Mouse (Mus musculus) thymus, postnatal 4 days (tissue): ENCODE data around the gene Pacsin3.
A peak's percentile ranks its signal among the peaks of the same experiment; 100 is the strongest.
"Not testable (repeated sequence)": the region's sequence is repeated elsewhere in the genome, so short reads cannot be mapped to it uniquely, and the experiment has no call there.

ENCODE experiments used
- DNase-seq: peaks from one replicate; pipeline ENCODE4 v3.0.0; 2021

Pacsin3 gene

DNA sequence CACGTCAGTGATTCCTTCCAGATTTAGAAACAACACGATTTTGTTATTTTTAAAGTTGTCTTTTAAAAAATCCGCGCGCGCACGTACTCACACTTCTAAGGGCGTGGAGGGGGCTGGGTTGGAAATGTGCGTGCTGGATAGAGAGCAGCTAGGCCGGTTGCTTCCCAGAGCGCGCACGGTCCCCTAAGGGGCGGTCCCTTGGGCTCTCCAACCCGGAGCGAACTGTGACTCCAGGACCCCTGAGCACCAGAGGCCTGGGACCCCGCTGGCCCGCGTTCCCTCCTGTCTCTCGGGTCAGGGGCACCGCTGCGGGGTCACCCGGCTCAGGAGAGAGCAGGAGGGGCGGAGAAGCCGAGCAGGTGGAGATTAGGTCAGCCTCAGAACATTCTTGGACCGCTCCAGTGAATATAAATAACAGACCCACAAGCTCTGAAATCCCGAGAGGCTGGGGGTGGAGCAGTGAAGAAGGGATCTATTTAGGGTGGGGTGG lies at the start of gene Pacsin3:
TSS of gene Pacsin3 (plus strand) at position 294 of the 490 bp plus-strand sequence.
- peak; percentile 33 for DNase-seq

- DNase-seq, result no peak
These were observed 49.4 kb upstream of the Pacsin3 start for GRCm38 (mm10) chr2:91206254-91206775.

- no peak for DNase-seq
These were observed 42.4 kb upstream of the Pacsin3 start for GRCm38 (mm10) chr2:91213311-91213710.

GRCm38 (mm10) chr2:91217032-91217431 lies 38.7 kb upstream of the Pacsin3 start:
- DNase-seq, result peak; percentile 43

DNA sequence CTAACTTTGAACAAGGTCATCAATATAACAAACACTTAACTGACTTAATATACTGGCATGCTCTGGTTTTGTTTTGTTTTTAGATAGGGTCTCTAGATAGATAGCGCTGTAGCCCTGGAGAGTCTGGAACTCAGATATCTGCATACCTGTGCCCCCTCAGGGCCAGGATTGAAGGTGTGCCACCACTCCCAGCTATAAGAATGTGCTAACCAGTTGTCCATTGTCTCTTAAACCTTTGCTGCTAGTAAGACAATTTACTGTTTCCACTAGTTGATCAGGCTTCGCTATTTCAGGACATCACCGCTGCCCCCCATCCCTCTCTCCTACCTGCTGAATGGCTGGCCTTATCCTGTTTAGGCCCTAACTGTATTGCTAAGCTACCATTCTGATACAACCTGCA lies 35.3 kb upstream of the Pacsin3 start:
- no peak for DNase-seq

GRCm38 (mm10) chr2:91223614-91224013 lies 32.1 kb upstream of the Pacsin3 start:
- DNase-seq, result no peak

DNA sequence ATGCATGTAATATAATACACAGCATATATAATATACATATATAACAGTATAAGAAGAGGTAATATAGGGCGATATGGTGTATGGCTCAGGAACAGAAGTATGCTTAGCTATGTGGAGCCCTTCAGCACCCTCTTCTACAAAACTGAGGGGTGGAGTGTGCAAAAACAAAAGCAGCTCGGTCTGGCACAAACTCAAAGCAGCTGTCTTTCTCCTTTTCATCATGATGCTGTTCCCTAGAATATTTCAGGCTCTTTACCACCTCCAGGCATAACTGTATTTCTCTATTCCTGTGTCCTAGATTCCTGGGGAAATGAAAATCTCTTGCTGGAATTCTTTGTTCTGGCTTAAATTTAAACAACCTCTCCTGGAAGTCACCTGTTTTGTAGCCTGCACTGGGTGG lies 26.0 kb upstream of the Pacsin3 start:
- DNase-seq, result no peak

- DNase-seq, result peak; percentile 98
These were observed 18.9 kb upstream of the Pacsin3 start, which contains the start of gene Ddb2 for GRCm38 (mm10) chr2:91236601-91237510. Gene Ddb2 (minus strand): TSS chr2:91236982.

DNA sequence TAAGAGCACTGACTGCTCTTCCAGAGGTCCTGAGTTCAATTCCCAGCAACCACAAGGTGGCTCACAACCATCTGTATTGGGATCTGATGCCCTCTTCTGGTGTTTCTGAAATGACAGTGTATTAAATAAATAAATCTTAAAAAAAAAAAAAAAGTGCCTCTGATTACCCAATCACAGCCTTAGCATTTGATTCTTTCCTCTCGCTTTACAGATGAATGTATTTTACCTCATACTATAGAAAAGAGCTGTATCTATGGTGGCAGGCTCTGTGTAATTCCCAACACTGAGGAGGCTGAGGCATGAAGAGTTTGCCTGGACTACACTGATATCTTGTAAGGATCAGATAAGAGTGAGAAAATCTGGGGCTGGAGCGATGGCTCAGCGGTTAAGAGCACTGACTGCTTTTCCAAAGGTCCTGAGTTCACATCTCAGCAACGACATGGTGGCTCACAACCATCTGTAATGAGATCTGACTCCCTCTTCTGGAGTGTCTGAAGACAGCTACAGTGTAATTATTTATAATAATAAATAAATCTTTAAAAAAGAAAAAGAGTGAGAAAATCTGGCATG lies 18.2 kb upstream of the Pacsin3 start:
- not testable (repeated sequence) for DNase-seq

- no peak for DNase-seq
These were observed 13.2 kb upstream of the Pacsin3 start for GRCm38 (mm10) chr2:91242547-91242946.

- DNase-seq, result no peak
These were observed 12.3 kb upstream of the Pacsin3 start for GRCm38 (mm10) chr2:91243416-91243815.

GRCm38 (mm10) chr2:91244557-91245228 lies 11.1 kb upstream of the Pacsin3 start:
- DNase-seq, result no peak

DNA sequence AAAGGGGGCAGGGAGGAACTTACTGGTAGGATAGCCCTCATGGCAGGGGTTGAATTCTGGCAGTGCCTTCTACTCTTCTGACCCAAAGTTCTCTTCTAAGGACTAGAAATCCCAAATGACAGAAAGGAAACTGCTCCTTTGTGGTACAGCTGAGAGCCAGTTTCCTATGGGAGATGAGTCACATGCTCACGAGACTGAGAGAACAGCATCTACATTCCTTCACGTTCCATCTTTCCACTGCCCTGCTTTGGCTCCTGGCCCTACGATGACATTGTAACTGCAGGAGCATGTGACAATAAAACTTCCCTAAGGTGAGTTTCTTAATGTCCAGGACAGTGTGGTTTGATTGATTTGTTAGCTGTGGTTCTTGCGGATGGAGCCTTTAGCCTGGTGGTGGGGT lies 7.4 kb upstream of the Pacsin3 start:
- no peak for DNase-seq

DNA sequence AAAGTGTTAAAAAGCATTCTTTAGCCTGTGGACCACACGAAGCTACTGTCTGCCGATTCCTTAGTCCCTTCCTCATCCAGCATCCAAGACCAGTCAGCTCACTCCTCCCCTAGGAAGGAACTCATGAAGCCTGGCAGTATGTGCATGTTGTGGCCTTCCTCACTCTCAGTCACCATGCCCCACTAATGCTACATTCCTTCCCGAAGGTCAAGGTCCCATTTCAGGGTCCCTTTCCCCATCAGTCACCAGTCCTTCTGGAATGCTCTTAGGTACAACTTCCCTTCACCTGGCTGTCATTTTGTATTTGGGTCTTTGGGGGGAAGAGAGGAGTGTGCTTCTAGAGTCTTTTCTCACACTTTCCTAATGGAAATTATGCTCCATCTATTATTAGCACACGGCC lies 3.8 kb upstream of the Pacsin3 start:
- DNase-seq, result no peak

DNA sequence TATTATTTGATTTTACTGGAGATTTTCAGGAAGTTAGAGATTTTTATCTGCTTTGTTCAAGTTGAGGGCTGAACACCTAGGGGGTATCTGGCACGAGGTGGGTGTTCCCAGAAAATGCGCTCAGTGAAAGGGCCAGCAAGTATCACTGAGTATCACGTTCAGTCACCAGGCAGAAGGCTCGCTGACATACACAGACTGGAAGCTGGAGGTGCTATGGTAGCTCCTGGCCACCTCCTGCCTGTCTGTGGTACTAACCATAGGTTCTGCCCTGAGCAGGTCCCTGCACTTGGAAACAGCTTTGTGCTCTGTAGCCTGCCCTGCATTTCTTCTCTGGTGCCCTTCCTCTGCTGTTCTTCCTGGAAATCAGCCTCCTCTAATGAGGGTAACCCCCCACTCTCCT lies 3.2 kb upstream of the Pacsin3 start:
- DNase-seq, result no peak

DNA sequence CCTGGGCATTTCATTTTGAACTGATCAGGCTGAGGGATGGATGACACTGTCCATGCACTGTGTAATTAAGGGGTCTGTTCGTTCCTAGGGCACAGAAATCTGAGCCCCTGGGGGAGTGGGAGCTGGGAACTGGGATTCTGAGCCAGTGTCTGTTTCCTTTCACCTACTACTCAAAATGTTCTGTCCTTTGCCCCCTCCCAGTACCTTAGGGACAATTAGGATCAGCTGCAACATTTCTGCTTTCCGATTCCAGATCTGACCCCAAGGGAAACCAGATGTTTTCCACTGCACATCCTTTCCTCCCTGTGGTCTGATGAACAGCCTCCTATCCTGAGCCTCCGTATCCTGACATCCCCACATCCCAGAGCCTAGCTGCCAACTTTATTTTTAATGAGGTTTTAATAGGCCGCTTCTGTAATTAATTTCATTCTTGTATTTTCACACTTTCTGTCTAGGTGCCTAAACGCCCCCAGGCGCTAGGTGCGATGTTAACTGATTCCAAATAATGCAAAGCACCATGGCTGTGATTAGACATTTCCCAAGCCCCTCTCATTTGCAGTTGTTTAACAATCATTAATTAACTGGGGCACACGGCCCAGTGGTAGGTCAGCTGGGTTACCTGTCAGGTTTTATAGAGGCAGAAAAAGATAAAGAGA lies 901 bp upstream of the Pacsin3 start:
- DNase-seq, result no peak

DNA sequence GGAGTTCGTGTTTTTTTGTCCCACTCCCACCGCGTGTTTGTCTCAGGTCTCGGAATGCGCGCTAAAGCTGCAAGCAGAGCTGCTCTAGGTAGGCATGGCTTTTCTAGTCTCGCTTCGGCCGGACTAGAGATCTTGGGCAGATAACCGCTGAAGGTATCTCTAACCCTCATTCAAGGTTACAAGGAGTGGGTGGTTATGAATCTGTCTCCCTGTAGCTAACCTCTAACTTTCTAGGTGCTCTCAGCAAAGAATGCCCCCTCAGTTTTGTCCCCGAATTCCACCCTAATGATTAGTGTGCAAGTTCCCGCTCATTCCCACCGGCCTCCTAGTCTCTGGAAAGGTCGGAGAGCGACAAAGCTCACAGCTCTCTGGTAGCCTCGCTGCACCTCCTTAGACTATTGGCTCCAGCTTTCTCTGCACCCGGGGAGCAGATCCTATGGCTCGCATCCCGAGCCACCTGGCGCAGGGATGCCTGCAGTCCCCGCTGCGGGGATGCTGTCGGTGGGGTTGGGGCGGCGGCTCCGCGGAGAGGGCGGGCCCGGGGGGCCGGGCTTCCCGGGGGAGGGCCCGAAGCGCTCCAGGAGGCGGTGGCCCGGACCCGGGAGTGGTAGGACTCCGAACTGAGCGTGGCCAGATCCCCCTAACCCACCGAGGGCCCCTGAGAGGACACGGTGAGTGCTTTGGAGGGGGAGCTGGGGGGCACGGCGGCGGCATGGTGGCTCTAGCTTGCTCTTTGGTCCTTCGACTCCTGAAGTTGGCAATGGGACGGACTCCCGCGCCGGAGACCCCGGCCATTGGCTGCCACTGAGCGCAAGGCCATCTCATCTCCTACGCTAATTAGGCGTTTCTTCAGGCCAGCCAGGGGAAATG lies 737 bp downstream of the Pacsin3 start:
- peak; percentile 61 for DNase-seq

GRCm38 (mm10) chr2:91257126-91257980 lies 1.6 kb downstream of the Pacsin3 start:
- DNase-seq, result peak; percentile 33

DNA sequence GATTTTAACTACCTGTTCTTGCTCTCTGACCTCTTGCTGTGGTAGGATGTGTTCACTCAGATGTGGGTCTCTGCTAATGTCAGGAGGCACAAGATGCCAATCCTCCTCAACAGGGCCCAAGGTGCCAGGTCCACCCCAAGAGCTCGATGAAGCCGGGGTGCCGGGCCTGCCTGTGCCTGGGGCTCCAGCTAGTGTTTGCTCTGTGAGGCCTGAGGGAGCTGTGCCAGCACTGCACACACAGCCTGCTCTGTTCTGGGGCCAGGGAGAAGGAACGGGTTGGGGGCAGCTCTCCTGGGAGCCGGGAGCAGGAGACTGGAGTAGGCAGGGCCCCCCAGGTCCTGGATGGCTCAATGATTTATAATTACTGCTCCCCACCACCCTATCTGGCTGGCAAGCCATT lies 2.3 kb downstream of the Pacsin3 start:
- DNase-seq, result no peak

DNA sequence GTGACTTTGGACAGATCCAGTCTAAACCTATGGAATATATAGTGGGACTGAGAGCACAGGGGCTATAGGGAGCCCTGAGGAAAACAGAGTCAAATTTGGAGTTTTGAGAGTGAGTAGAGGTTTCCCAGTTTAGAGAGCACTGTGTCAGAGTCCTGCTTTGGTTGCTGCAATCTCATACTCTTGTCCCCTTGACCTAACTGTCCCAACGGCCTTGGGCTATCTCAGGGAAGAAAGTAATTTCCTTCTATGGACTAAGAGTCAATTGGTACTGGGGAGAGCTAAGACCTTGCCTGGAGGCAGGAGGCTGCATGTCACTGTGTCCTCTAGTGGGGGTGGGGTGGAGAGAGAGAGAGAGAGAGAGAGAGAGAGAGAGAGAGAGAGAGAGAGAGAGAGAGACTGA lies 3.1 kb downstream of the Pacsin3 start:
- DNase-seq, result no peak

DNA sequence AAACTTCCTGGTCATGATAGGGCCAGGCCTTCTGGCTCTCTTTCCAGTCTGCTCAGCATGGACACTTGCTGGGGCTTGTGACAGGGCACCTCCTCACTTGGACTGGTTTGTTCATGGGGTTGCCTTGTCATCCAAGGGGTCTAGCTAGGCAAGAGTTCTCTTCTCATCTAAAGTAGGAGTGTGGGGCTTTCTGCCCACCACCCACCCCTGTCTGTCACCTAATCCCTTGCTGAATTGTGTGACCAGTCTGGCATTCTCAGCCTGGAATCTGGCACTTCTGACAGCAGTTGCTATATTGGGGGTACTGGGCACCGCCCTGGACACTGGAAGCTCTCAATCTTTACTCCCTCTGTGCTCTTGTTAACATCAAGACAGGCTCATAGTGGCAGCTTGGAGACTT lies 3.7 kb downstream of the Pacsin3 start:
- no peak for DNase-seq
